Mouse (Mus musculus) urinary bladder, postnatal 10 days (tissue): Measurements from ENCODE around the gene Vgll1.

Source experiments
- DNase-seq: peaks from one replicate; pipeline ENCODE4 v3.0.0; 2022; ENCODE audit warnings: low spot score

The Vgll1 gene

GRCm38 (mm10) chrX:57087806-57088205, at the start of gene Vgll1:
Gene Vgll1, plus strand, starts transcription at chrX:57088106.
- DNase-seq = no peak

GRCm38 (mm10) chrX:57042774-57043173, 45.1 kb upstream of the Vgll1 start, which contains the start of gene Brs3:
Gene Brs3, plus strand, starts transcription at chrX:57043074.
- DNase-seq = no peak

GRCm38 (mm10) chrX:57043869-57044268, 44.0 kb upstream of the Vgll1 start:
- DNase-seq = no peak

GRCm38 (mm10) chrX:57052848-57053173, 35.1 kb upstream of the Vgll1 start:
- no peak for DNase-seq

- DNase-seq = peak; percentile 12
Measured at GRCm38 (mm10) chrX:57053174-57053992, 34.5 kb upstream of the Vgll1 start, which contains the start of gene Htatsf1. Gene Htatsf1, plus strand, starts transcription at chrX:57053583.

- no peak for DNase-seq
Measured at GRCm38 (mm10) chrX:57053993-57054385, 33.9 kb upstream of the Vgll1 start.

GRCm38 (mm10) chrX:57081496-57081895, 6.4 kb upstream of the Vgll1 start:
- no peak for DNase-seq

GRCm38 (mm10) chrX:57103415-57103814, 15.5 kb downstream of the Vgll1 start:
- no peak for DNase-seq

GRCm38 (mm10) chrX:57106956-57107355, 19.1 kb downstream of the Vgll1 start:
- no peak for DNase-seq

GRCm38 (mm10) chrX:57118143-57118542, 30.2 kb downstream of the Vgll1 start:
- no peak for DNase-seq

GRCm38 (mm10) chrX:57120768-57121167, 32.9 kb downstream of the Vgll1 start:
- DNase-seq = no peak

- DNase-seq = no peak
Measured at GRCm38 (mm10) chrX:57130633-57131032, 42.7 kb downstream of the Vgll1 start.

- DNase-seq = no peak
Measured at GRCm38 (mm10) chrX:57137627-57138026, 49.7 kb downstream of the Vgll1 start.

GRCm38 (mm10) chrX:57153520-57153919, 65.6 kb downstream of the Vgll1 start:
- DNase-seq = no peak
